Mouse (Mus musculus) liver, embryonic 11.5 days (tissue): ENCODE data around the gene Spdl1. TPM values are rescaled to one million over a fixed set of nuclear protein-coding genes. Genes with fewer than 3 reads are reported as not detected.

Experiments used
- ATAC-seq: fragments of 200-750 bp; cut with Nextera tagmentation; replicated peaks from 2 replicates; pipeline ENCODE4 v1.8.0; 2017; ENCODE audit warnings: moderate number of reproducible peaks, mild to moderate bottlenecking, moderate TSS enrichment, moderate library complexity; ENCODE audit not compliant: low FRiP score
- DNase-seq: peaks from one replicate; pipeline ENCODE4 v3.0.0-alpha.2; 2017; ENCODE audit warnings: low spot score
- H3K27ac ChIP-seq: fragments of 300-500 bp; sonication (generic); 2 replicates; pipeline ENCODE4 v1.5.1; 2014; ENCODE audit warnings: mild to moderate bottlenecking, low read depth, low read length, control low read depth
- H3K27me3 ChIP-seq: fragments of 300-500 bp; sonication (generic); replicated peaks from 2 replicates; pipeline ENCODE4 v1.6.1; 2014; ENCODE audit warnings: low read length, mixed read lengths; ENCODE audit not compliant: control insufficient read depth, insufficient read depth
- H3K36me3 ChIP-seq: fragments of 300-500 bp; sonication (generic); 2 replicates; pipeline ENCODE4 v1.6.1; 2014; ENCODE audit warnings: mild to moderate bottlenecking, low read length, moderate library complexity, mixed read lengths; ENCODE audit not compliant: control insufficient read depth, insufficient read depth
- H3K4me1 ChIP-seq: fragments of 300-500 bp; sonication (generic); replicated peaks from 2 replicates; pipeline ENCODE4 v1.6.1; 2014; ENCODE audit warnings: low read length, mixed read lengths; ENCODE audit not compliant: control insufficient read depth, insufficient read depth
- H3K4me2 ChIP-seq: fragments of 300-500 bp; sonication (generic); 2 replicates; pipeline ENCODE4 v1.6.1; 2014; ENCODE audit warnings: mild to moderate bottlenecking, control low read depth, moderate library complexity
- H3K4me3 ChIP-seq: fragments of 300-500 bp; sonication (generic); 2 replicates; pipeline ENCODE4 v1.5.1; 2014; ENCODE audit warnings: low read depth, low read length, control low read depth
- H3K9ac ChIP-seq: fragments of 300-500 bp; sonication (generic); 2 replicates; pipeline ENCODE4 v1.6.1; 2014; ENCODE audit warnings: low read depth, low read length, control low read depth
- H3K9me3 ChIP-seq: fragments of 300-500 bp; sonication (generic); 2 replicates; pipeline ENCODE4 v1.6.1; 2016; ENCODE audit warnings: low read length, inconsistent platforms, mixed read lengths; ENCODE audit not compliant: control insufficient read depth
- WGBS: fragments of 180-500 bp; shearing (Covaris S2); extraction: QIAGEN DNeasy Blood & Tissue Kit; methylation state at CpG from one replicate; pipeline ENCODE4 v1.1.7; 2014; 5-methylcytosine and 5-hydroxymethylcytosine counted together
- polyA plus RNA-seq: library from polyadenylated mRNA; unstranded; fragments of >200 nt; fragmentation: Nextera tagmentation; extraction: Ambion mirVana; gene quantifications from 2 replicates; pipeline ENCODE4 v1.2.1, GENCODE M21; 2014

Gene Spdl1
- polyA plus RNA-seq, 1 experiment from 2014 or later, result 26.7 TPM

- no peak overlapping the region for H3K9ac ChIP-seq
- no peak overlapping the region for H3K4me2 ChIP-seq
- no peak for DNase-seq
- ATAC-seq, result no peak
- H3K36me3 ChIP-seq, result no peaks in the 10 kb centered on the region
- H3K4me1 ChIP-seq, result no peaks in the 10 kb centered on the region
- H3K27ac ChIP-seq, result no peak overlapping the region
- H3K4me3 ChIP-seq, result no peak overlapping the region
- no peaks in the 10 kb centered on the region for H3K9me3 ChIP-seq
- no peaks in the 10 kb centered on the region for H3K27me3 ChIP-seq
- 86% methylated on average over 14 of the region's 14 CpGs for WGBS
These were observed 31.7 kb upstream of the Spdl1 start for GRCm38 (mm10) chr11:34865181-34865580.

GRCm38 (mm10) chr11:34856652-34857051 is 23.2 kb upstream of the Spdl1 start:
- DNase-seq (no peak), ATAC-seq (no peak)
- no peak overlapping the region for H3K4me2 ChIP-seq
- no peaks in the 10 kb centered on the region for H3K9me3 ChIP-seq
- H3K4me3 ChIP-seq, result no peak overlapping the region
- H3K27me3 ChIP-seq, result no peaks in the 10 kb centered on the region
- H3K9ac ChIP-seq, result no peak overlapping the region
- no peaks in the 10 kb centered on the region for H3K4me1 ChIP-seq
- H3K27ac ChIP-seq, result no peak overlapping the region
- WGBS, result 53% methylated on average over 3 of the region's 3 CpGs
- no peaks in the 10 kb centered on the region for H3K36me3 ChIP-seq

GRCm38 (mm10) chr11:34846268-34846652 is 12.8 kb upstream of the Spdl1 start:
- Histone ChIP-seq H3K4me1 (no peaks in the 10 kb centered on the region), H3K4me2 (no peak overlapping the region), H3K9me3 (no peaks in the 10 kb centered on the region), H3K4me3 (no peak overlapping the region), H3K27me3 (no peaks in the 10 kb centered on the region), H3K9ac (0 out of 2 replicates have a peak overlapping the region, but pooled peaks have one; percentile 25), H3K36me3 (no peaks in the 10 kb centered on the region), H3K27ac (no peak overlapping the region)
- DNase-seq (no peak), ATAC-seq (no peak)
- 70% methylated on average over 5 of the region's 5 CpGs for WGBS

- H3K36me3 ChIP-seq, result no peaks in the 10 kb centered on the region
- no peaks in the 10 kb centered on the region for H3K9me3 ChIP-seq
- H3K27me3 ChIP-seq, result no peaks in the 10 kb centered on the region
- H3K4me2 ChIP-seq, result peak overlapping the region; percentile 7; the same call in 1 of the 2 replicates
- 47% methylated on average over 22 of the region's 22 CpGs for WGBS
- ATAC-seq (no peak), DNase-seq (peak; percentile 37)
- no peak overlapping the region for H3K27ac ChIP-seq
- no peak overlapping the region for H3K4me3 ChIP-seq
- H3K9ac ChIP-seq, result 0 out of 2 replicates have a peak overlapping the region, but pooled peaks have one; percentile 25
- no peaks in the 10 kb centered on the region for H3K4me1 ChIP-seq
These were observed 12.3 kb upstream of the Spdl1 start for GRCm38 (mm10) chr11:34845567-34846267.

- no peaks in the 10 kb centered on the region for H3K36me3 ChIP-seq
- H3K9ac ChIP-seq, result no peak overlapping the region
- WGBS, result 23% methylated on average over 5 of the region's 5 CpGs
- H3K9me3 ChIP-seq, result no peaks in the 10 kb centered on the region
- no peak overlapping the region for H3K27ac ChIP-seq
- DNase-seq (no peak), ATAC-seq (no peak)
- no peak overlapping the region for H3K4me3 ChIP-seq
- H3K4me2 ChIP-seq, result no peak overlapping the region
- H3K27me3 ChIP-seq, result no peaks in the 10 kb centered on the region
- H3K4me1 ChIP-seq, result no peaks in the 10 kb centered on the region
These were observed 10.1 kb upstream of the Spdl1 start for GRCm38 (mm10) chr11:34843517-34843916.

GRCm38 (mm10) chr11:34840283-34840682 is 6.8 kb upstream of the Spdl1 start:
- H3K27me3 ChIP-seq, result no peaks in the 10 kb centered on the region
- no peak overlapping the region for H3K4me2 ChIP-seq
- no peak overlapping the region for H3K4me3 ChIP-seq
- H3K27ac ChIP-seq, result no peak overlapping the region
- no peak for DNase-seq
- H3K9me3 ChIP-seq, result no peaks in the 10 kb centered on the region
- WGBS, result 48% methylated on average over 5 of the region's 5 CpGs
- no peaks in the 10 kb centered on the region for H3K4me1 ChIP-seq
- H3K36me3 ChIP-seq, result no peaks in the 10 kb centered on the region
- H3K9ac ChIP-seq, result no peak overlapping the region
- ATAC-seq, result no peak

- 50% methylated on average over 4 of the region's 4 CpGs for WGBS
- Histone ChIP-seq H3K9ac (no peak overlapping the region), H3K27me3 (no peaks in the 10 kb centered on the region)
These were observed 5.6 kb upstream of the Spdl1 start for GRCm38 (mm10) chr11:34839051-34839450.

GRCm38 (mm10) chr11:34836272-34836671 is 2.8 kb upstream of the Spdl1 start:
- Histone ChIP-seq H3K9ac (no peak overlapping the region), H3K4me1 (peaks cover 7% of the 10 kb centered on the region; the same call in 1 of the 2 replicates), H3K4me2 (no peak overlapping the region), H3K27me3 (no peaks in the 10 kb centered on the region), H3K4me3 (no peak overlapping the region), H3K9me3 (no peaks in the 10 kb centered on the region), H3K27ac (no peak overlapping the region), H3K36me3 (no peaks in the 10 kb centered on the region)
- no peak for ATAC-seq
- 51% methylated on average over 2 of the region's 2 CpGs for WGBS
- DNase-seq, result no peak

More at GRCm38 (mm10) chr11:34839051-34839450, 5.6 kb upstream of the Spdl1 start:
- Histone ChIP-seq H3K9me3 (no peaks in the 10 kb centered on the region), H3K4me1 (0 out of 2 replicates have a peak, but pooled peaks cover 2% of the 10 kb centered on the region), H3K36me3 (no peaks in the 10 kb centered on the region), H3K4me2 (no peak overlapping the region), H3K4me3 (no peak overlapping the region), H3K27ac (no peak overlapping the region)
- no peak for ATAC-seq
- no peak for DNase-seq

- Histone ChIP-seq H3K4me1 (peaks cover 7% of the 10 kb centered on the region; the same call in 1 of the 2 replicates), H3K36me3 (peaks cover 15% of the 10 kb centered on the region; the same call in 1 of the 2 replicates), H3K4me3 (peak overlapping the region; percentile 78), H3K27ac (no peak overlapping the region), H3K9me3 (no peaks in the 10 kb centered on the region), H3K9ac (peak overlapping the region; percentile 73), H3K4me2 (peak overlapping the region; percentile 74), H3K27me3 (no peaks in the 10 kb centered on the region)
- ATAC-seq, result no peak
- peak; percentile 38 for DNase-seq
- 8% methylated on average over 4 of the region's 5 CpGs for WGBS
These were observed 763 bp downstream of the Spdl1 start for GRCm38 (mm10) chr11:34832678-34833077.
